Mouse (Mus musculus) heart, postnatal 0 days (tissue): Measurements from ENCODE around the gene Trpv4.

Experiments used
- CTCF ChIP-seq: IDR thresholded peaks from 2 replicates; pipeline ENCODE4 v1.5.1; 2016; ENCODE audit warnings: antibody characterized with exemption, control low read depth, low read depth
- EP300 ChIP-seq: IDR thresholded peaks from 2 replicates; pipeline ENCODE4 v1.6.1; 2016; ENCODE audit warnings: antibody characterized with exemption, low read depth

GRCm38 (mm10) chr5:114593949-114594348 lies 64.3 kb downstream of the Trpv4 start:
- TF ChIP-seq CTCF = no peak
- no peak for TF ChIP-seq EP300
